Mouse (Mus musculus) spleen, adult 12 weeks (tissue): ENCODE results near the gene Actr8.

Experiments
- DNase-seq: peaks from one replicate; pipeline ENCODE4 v3.0.0; 2022; ENCODE audit warnings: low spot score

Gene Actr8

DNA sequence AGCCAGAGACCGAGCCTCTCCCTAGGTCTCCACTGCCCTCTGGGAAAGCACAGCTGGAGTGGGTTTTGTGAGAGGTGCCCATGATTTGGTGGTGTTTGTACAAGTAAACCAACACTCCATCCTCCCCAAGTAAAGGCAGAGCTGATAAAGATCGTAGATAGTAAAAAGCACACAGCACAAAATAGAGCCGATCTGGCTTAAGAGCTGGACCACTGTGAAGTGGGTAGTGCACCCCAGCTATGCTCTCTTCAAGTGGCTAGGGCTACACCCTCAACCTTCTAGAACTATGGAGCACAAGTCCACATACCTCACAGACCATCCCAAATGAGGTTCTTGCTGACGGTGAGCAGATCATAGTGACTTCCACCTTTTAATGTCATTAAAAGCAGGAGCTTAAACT is 61.3 kb downstream of the Actr8 start:
- no peak for DNase-seq

DNA sequence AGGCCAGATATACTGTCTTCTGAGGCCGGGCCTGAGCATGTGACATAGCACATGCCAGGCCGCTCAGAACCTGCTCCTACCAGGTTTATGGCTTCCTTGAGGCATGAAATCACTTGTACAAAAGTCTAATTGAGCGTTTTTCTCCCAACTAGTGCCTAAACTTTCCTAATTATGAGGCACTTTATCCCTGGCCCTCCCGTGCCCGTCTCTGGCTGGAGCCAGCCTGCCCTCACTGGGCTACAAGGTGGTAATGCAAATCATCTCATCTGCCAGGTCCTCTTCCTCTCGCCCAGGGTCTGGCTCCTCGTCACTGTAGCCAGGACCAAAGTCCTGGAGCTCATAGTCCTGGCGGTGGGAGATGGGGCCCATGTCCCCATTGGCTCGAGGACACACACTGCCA is 63.7 kb downstream of the Actr8 start:
- DNase-seq = no peak

DNA sequence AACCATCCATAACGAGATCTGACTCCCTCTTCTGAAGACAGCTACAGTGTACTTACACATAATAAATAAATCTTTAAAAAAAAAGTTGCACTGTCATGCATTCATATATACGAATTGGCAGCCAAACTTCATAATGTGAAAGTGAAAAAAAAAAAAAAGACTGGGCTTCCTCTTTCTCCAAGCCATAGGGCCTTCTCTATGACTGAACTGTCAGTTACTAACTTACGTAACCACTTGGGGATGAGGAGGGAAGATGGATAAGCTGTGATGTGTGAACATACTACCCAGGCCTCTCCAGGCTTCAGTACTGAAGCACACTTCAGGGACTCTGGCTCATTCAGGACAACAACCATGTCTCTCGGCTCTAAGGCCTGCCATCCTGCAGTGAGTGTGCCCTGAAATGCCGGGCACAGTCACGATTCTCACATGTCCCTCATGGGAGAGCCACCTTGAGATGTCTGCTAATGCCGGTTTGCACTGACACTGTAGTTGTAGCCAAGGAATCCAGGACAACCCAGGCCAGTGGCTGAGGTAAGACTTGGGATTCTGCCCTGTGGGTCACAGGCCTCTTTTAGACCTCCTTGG is 65.3 kb downstream of the Actr8 start:
- no peak for DNase-seq

DNA sequence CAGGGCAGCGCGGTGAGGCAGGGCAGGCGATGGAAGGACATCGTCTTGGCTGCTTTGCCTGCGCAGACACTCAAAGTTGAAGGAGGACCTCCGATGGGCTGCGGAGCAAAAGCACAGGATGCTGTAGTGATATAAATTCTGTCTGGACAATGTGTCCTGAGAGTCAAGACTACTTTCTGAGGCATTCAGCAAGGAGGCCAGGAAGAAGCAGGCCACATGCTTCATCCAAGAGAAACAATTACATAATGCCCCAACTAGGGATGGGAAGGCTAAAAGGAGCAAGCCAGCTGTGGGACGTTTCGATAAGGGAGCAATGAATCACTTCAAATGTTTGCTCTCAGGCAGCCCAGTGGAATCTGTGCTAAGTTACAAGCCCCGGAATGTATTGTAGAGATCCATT is 67.1 kb downstream of the Actr8 start:
- no peak for DNase-seq

DNA sequence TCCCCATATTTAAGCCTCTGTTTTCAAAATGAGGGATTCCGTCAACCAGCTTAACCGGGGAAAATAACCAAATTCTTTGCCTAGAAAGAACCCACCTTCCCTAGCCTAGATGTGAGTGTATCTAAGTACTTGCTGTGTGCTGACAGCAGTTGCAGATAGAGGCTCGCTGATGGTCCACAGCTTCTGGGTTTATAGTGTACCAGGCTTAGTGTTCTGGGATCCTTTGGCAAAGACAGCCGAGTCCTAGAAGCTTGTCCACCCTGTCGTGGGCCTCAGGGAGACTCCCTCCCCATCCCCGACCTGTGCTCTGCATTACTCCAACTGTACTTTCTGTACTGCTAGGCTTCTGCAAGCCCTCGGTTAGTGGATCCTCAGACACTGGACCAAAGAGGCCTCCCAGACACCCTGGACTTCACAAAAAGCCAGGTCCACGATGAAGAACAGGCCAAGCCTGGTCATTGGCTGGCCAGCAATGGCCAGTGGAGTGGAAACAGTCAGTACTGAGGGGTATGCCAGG is 67.6 kb downstream of the Actr8 start:
- DNase-seq = no peak

DNA sequence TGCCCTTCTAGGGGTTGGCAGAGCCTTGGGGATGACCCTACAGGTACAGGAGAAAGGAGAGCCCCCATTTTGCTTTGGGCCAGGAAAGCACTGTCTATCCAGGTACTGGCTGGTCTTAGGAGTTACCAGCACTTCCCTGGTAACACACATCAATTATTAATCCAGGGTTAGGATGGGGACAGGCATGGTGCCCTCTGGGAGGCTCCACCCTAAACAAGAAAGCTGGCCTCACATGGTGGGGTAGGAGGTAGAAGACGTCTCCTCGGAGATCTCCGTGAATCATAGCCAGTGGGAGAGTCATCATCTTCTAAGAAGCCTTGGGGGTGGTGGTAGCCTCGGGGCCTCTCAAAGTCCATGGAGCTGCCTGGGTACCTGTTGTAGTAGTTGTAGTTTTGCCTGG is 68.8 kb downstream of the Actr8 start:
- DNase-seq = no peak

DNA sequence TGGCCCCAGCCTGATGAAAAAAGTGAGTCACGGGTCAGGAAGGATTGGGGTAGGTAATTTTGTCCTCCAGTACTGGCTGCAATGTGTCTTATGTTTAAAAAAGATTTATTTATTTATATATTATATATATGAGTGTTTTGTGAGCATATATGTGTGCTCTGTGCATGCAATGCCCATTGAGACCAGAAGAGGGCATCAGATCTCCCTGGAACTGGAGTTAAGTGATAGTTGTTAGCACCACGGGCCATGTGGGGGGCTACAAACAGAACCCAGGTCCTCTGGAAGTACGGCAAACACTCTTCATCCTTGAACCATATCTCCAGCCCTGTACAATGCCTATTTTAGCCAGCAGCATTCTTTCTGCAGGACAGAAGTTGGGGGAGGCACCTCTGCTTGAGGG is 69.9 kb downstream of the Actr8 start:
- DNase-seq = no peak

DNA sequence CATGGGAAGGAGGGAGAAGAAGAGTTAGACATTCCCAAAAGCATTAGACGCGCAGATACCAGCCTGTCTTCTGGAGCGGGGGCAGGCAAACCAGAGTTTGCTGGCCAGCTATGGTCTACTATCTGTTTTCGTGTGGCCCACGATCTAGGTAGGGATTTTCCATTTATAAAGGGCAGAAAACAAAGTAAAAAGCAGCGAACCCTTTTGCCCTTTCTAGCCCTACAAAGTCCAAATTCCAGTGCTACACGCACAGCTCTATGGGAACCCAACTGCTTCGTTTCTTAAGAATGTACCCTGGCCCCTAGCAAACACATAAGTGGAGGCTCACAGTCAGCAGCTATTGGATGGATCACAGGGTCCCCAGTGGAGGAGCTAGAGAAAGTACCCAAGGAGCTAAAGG is 72.1 kb downstream of the Actr8 start:
- no peak for DNase-seq

DNA sequence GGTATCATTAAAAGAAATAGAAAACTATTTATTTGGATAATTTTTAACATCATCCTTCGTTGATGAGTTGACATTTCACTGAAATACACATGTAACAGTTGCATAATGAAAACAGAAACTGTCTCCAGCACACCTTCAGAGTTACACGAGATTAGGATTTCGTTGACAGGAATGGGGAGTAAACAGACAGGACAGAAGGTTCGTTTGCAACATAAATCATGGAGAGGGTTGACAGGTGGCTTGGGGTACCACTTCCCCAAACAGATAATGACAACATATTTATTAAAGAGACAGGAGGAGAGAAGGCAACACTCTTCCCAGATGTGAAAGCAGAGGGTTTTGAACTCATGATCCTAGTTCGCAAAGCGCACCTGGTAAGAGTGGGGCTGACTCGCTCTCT is 76.8 kb downstream of the Actr8 start:
- DNase-seq = no peak
